8 mouse cellular contexts compared by ENCODE assay signal in genomic region chr1:192070618-192071051, GRCm38 (mm10). TPM values are rescaled to one million over a fixed set of nuclear protein-coding genes. Genes with fewer than 3 reads are reported as not detected.
DNase-seq lines count a peak whose midpoint lies in the region; ATAC-seq and TF ChIP-seq lines count a peak whose summit lies in the region.

No protein-coding gene starts in this region.

- no peaks in the 10 kb centered on the region for H3K9me3 ChIP-seq in liver, postnatal 0 days (ENCODE audit: low read length)

- DNase-seq in layer of hippocampus, adult 2 months (ENCODE audit: low spot score in 2 of 2): no peak
- DNase-seq in layer of hippocampus, postnatal 25 days (ENCODE audit: extremely low spot score in 1 of 2, low spot score in 1 of 2): no peak
- DNase-seq in ZHBTc4 (ENCODE audit: low read depth, low spot score): peak; percentile 8
- DNase-seq in heart, adult 18-20 months: peak; percentile 63 to 64
- DNase-seq in liver, postnatal 0 days: no peak
- DNase-seq in spleen, adult 12 weeks (ENCODE audit: low spot score): no peak
- no peak for DNase-seq in embryo, embryonic 9.5 days (ENCODE audit: extremely low spot score)
- DNase-seq in cerebellum, postnatal 36 days: no peak

- no peak overlapping the region for H3K9ac ChIP-seq in liver, postnatal 0 days (replicated peaks)

- H3K36me3 ChIP-seq in liver, postnatal 0 days (replicated peaks; ENCODE audit: insufficient read depth, low read length): peaks cover 12% of the 10 kb centered on the region; the same call in 1 of the 2 replicates

- H3K4me2 ChIP-seq in liver, postnatal 0 days (ENCODE audit: low read depth, low read length): 0 out of 2 replicates have a peak overlapping the region, but pooled peaks have one; percentile 1

- no peaks in the 10 kb centered on the region for H3K27me3 ChIP-seq in liver, postnatal 0 days (ENCODE audit: insufficient read depth, low read length)

- 27% methylated on average over 3 of the region's 3 CpGs for WGBS in liver, postnatal 0 days (ENCODE audit: insufficient replicate concordance)

- no peak for ATAC-seq in liver, postnatal 0 days

- peak; percentile 17; the same call in 1 of the 2 replicates for TF ChIP-seq CTCF in layer of hippocampus, adult 2 months (conservative IDR thresholded peaks at IDR 0.05)
- TF ChIP-seq CTCF in liver, postnatal 0 days (IDR thresholded peaks at IDR 0.05; ENCODE audit: low read depth): peak; percentile 22; the same call in 1 of the 2 replicates

- peaks cover 18% of the 10 kb centered on the region for H3K4me1 ChIP-seq in liver, postnatal 0 days (ENCODE audit: insufficient read depth)

- TF ChIP-seq EP300 in liver, postnatal 0 days (IDR thresholded peaks at IDR 0.05; ENCODE audit: low read depth): no peak

- no peak overlapping the region for H3K27ac ChIP-seq in layer of hippocampus, adult 2 months
- no peak overlapping the region for H3K27ac ChIP-seq in liver, postnatal 0 days (ENCODE audit: low read depth)

- peak overlapping the region; percentile 10; the same call in 1 of the 2 replicates for H3K4me3 ChIP-seq in layer of hippocampus, adult 2 months
- no peak overlapping the region for H3K4me3 ChIP-seq in liver, postnatal 0 days (ENCODE audit: low read depth, low read length)

RNA-seq across cellular contexts. Expression of gene Traf5, which starts 21.7 kb away (rescaled TPM):
- 1 to 10 TPM; 2.0 to 2.7 TPM for total RNA-seq in layer of hippocampus, adult 2 months (2021)
- 1 to 10 TPM; 2.6 to 4.9 TPM for total RNA-seq in layer of hippocampus, postnatal 25 days (2021)
- 1 to 10 TPM; 5.7 to 6.9 TPM for total RNA-seq in heart, adult 18-20 months (2021)
- polyA plus RNA-seq in liver, postnatal 0 days (2015; fragmentation: Nextera tagmentation; extraction: Ambion mirVana): 3.4 and 4.2 TPM in 2 replicates

Comparison
In these comparisons a context has a peak if more than half of its experiments do, and no peak if none do; other contexts are left out.
1. DNase-seq: peak in ZHBTc4 (single experiment) and heart, adult 18-20 months (2 of 2); none in layer of hippocampus, adult 2 months (0 of 2), layer of hippocampus, postnatal 25 days (0 of 2), liver, postnatal 0 days (single experiment), spleen, adult 12 weeks (single experiment), embryo, embryonic 9.5 days (single experiment) and cerebellum, postnatal 36 days (0 of 2).